Mouse (Mus musculus): ENCODE data around the gene Gm49711.
A peak's percentile ranks its signal among the peaks of the same experiment; 100 is the strongest.
"Not testable (repeated sequence)": the region's sequence is repeated elsewhere in the genome, so short reads cannot be mapped to it uniquely, and the experiment has no call there.

Gene Gm49711

DNA sequence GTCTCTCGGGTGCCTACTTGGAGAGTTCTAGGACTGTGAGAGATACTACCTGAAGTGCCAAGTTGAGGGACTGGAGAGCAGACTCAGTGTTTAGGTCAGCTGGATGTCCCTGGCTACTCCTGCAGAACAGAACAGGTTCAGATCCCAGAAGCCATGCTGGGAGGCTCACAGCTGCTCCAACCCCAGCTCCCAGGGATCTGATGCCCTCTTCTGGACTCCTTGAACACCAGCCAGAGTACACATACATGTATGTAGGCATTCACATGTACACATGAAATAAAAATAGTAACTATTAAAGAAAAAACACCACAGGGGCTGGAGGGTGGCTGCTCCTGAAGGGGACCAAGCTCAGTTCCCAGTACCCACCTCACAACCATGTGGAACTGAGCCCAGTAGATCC is 119.6 kb downstream of the Gm49711 start:
- no peak for DNase-seq (ENCODE audit: low spot score in 2 of 2)

DNA sequence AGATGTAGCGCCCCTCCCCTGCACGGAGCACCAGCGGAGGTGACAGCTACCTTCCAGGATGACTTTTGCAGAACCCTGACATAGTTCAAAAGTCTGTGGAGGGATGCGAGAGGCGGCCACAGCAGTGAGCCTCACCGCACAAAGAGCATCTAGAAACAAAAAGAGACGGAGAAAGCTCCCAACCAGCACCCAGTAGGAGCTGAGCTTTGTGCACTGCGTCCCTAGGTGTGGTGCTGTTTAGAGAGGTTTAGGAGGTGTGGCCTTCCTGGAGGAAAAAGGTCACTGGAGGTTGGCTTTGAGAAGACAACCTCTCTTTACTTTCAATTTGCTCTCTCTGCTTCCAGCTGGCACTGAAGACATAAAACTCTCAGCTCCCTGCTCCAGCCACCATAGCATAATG is 121.2 kb downstream of the Gm49711 start:
- DNase-seq (ENCODE audit: low spot score in 2 of 2), result no peak

DNA sequence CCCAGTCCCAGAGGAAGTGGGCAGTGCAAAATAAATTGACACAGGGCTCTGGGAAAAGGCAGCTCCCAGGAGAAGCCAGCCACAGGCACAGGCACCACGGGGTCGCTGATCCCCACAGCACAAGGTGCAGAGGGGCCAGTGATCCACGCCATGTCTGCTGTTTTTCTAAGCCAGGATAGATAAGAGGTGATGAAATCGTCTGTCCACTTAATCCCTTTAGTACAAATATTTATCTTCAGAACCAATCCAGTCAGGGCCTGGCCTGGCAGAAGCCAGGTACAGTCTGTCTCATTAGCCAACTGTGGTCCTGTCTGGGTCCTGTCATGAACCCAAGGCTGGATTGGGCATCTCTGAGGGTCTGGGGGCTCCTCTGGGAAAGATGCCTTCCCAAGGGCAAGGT is 125.4 kb downstream of the Gm49711 start:
- DNase-seq (ENCODE audit: low spot score in 2 of 2), result no peak

DNA sequence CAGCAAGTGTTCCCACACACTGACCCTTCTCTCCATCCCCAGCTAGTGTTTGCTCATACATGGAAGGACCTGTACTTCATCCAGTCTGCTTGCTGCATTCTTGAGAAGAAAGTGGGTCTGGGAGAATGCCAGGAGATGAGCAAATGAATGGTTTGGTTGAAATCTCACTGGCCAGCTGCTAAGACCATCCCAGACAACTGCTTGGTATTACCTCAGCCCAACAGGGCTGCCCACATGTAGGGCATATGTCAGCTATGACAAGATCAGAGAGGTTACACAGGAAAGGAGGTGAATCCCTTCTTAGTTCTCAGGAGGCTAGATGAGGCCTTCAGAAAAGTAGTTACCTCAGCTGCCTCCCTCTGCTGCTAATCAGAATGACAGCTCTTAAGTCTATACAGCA is 132.5 kb downstream of the Gm49711 start:
- no peak for DNase-seq (ENCODE audit: low spot score in 2 of 2)

DNA sequence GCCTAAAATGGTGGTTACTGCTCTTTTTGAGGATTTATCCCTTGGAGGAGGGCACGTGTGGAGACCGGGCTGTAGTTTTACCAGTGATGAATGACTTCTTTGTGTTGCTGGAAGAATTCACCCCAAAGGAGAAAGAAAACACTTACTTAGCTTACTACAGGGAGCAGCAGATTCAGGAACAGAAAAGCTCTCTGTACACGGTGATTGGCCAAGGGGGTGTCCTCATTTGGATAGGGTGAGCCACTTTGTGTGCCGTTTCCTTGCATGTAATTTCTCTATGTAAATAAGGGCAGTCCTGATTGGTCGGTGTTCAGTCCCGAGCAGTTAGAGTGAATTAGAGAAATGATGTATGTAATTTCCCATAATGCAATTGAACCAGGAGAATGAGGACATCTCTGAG is 137.0 kb downstream of the Gm49711 start:
- no peak for DNase-seq (ENCODE audit: low spot score in 2 of 2)

DNA sequence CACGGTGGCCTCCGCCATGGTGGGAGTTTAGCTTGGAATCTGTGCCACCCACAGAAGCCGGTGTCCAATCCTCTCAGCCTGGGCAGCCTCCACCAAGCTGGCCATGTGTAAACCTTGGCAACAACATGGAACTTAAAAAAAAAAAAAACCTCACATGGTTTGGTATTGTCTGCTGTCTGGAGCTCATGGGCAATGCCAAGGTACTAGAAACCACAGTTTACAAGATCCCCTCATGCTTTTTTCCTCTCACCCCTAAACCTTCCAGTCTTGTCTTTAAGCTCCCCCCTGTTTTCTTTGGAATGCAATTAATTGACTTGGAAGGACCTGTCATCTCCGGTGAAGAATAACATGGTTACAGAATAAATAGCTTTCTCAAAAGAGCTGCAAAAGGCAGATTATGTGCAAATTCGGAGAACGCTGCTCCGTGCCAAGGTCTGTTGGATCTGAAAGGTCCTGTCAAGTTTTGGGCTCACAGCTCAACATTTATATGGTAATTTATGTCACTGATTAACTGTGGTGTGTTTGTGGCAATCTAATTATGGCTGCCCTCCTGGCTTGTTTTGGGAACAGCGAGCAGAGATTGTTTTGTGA is 138.7 kb downstream of the Gm49711 start:
- DNase-seq (ENCODE audit: low spot score in 2 of 2), result no peak

DNA sequence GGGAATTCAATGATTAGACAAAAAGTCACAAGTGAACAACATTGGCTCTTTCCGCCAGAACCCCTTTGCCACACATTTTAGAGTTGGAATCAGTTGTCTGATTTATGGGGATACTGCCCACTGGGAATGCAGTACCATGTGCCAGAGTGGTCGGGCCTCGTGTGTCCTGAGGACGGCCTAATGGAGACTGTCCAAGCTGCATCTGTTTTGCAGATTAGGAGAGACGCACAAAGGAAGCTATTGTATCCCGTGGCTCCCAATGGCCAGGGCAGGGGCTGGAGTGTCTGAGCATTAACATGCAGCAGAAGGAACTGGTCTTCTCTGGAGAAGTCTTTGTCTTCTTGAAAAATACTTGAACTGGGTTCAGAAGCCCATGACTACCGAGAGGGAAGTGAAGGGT is 142.5 kb downstream of the Gm49711 start:
- DNase-seq (ENCODE audit: low spot score in 2 of 2), result peak; percentile 53 to 57

DNA sequence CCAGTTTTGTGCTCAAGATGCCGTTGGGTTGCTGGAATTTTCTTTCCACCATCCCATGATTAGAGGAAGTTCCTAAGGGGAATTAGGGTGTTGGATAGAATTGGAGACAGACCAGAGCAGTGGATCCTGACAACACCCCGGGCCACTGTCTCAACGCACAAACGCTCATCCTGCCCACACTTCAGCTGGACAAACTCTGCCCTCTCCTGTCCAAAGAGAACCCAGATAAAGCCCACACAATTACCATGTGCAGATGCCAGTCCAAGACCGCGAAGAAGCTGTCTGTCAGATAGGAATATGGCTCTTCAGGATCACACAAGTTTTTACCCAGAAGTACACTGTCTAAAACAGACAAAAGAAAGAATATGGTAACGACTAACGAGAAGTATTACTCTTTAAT is 145.5 kb downstream of the Gm49711 start:
- no peak for DNase-seq (ENCODE audit: low spot score in 2 of 2)

DNA sequence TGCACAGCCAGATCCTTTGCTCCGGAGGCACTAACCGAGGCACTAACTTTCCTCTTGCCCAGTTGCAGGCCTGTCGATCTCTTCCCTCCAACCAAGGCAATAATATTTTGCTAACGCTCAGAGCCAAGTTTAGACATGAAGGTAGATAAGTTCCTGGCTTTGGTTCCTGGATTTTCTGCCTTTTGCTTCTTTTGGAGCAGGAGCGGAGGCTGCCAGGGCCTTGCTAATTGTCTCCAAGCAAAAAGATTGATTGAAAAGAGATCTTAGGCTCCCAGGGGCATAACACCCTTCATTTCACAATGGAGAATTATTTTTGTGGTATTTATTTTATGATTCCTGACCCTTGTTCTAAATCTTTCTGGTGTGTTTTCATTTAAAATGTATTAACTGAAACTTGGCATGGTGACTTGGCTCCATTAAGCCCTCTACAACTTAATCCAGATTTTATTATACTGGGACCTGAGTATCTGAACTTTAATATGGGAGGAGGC is 151.2 kb downstream of the Gm49711 start:
- no peak for DNase-seq (ENCODE audit: low spot score in 2 of 2)

DNA sequence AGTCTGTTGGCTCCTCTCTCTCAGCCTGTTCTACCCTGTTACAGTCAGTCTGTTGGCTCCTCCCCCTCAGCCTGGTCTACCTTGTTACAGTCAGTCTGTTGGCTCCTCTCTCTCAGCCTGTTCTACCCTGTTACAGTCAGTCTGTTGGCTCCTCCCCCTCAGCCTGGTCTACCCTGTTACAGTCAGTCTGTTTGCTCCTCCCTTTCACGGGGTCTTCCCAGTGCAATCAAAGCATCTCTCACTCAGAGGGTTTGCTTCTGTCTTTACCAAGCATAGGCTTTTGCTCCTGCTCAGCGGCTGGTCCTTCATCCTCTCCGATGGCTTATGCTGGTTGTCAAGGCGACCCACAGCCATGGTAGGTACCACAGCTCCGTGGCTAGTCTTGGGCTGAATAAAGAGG is 152.2 kb downstream of the Gm49711 start:
- not testable (repeated sequence) for DNase-seq (ENCODE audit: low spot score in 2 of 2)

DNA sequence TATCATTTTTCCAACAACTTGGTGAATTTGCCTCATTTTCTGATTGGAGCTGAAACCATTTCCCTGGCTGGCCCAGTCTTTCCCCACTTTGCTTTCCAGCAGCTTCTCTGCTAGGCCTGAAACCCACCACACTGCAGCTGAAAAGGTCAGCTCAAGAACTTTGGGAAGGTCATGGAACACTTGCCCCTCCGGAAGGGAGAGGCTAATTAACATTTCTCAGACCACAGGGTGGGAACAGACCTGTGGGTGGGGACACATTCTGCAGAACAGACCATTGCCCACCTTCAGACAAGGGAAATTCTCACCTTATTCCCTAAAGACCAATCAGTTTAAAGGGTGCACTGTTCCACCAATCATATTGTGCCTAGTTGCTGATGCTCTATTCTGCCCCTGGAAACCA is 155.8 kb downstream of the Gm49711 start:
- DNase-seq (ENCODE audit: low spot score in 2 of 2), result not testable (repeated sequence)

DNA sequence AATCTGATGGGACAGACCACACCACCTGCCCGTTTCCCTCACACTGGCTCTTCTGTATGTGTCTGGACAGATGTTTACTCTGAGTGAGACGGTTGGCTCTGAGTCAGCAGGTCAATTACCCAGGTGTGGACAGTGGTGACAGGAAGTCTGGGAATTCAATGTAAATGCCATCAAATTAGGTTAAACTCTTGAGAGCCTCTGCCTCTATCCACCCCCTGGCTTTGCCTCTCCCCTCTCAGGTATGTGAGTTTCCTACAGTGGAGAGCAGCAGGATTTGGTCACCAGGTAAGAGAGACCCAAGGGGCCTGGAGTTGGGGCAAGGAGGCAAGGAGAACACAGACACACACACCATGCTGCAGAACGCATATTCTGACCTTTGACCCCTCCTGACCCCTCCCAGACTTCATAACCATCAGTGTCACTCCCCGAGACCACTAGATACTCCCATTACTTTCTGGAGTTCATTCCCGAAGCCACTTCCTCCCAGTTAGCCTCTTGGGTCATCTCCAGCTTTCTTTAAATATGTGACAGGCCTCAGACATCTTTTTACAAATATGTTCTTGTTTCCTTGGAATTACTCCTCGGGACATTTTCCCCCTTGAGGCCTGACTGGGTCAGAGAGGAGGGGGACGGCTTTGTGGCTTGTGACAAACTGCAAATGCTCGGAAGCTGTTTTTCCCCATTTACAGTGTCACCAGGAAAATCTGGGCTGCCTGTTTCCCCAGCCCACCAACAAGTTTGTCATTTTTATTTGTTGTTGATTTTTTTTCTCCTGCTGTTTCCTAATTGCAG is 157.7 kb downstream of the Gm49711 start:
- DNase-seq (ENCODE audit: low spot score in 2 of 2), result no peak

DNA sequence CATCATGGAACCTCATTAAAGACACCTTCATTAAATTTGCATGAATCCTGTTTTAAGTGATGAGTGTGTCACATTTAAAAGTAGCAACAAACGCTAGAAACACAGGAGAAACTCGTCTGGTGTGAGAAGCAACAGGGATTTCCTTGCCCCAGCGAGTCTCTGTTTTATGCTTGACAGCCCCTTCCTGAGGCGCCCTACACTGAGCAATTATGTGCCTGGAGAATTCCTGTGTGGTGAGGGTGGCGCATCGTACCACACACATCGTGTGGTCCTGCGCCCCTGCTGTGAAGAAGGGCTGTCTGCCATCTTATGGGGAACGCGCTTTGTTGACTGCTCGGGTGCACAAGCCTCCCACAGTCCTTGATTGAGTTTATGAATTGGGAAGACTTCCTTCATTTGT is 162.6 kb downstream of the Gm49711 start:
- DNase-seq (ENCODE audit: low spot score in 2 of 2), result no peak

DNA sequence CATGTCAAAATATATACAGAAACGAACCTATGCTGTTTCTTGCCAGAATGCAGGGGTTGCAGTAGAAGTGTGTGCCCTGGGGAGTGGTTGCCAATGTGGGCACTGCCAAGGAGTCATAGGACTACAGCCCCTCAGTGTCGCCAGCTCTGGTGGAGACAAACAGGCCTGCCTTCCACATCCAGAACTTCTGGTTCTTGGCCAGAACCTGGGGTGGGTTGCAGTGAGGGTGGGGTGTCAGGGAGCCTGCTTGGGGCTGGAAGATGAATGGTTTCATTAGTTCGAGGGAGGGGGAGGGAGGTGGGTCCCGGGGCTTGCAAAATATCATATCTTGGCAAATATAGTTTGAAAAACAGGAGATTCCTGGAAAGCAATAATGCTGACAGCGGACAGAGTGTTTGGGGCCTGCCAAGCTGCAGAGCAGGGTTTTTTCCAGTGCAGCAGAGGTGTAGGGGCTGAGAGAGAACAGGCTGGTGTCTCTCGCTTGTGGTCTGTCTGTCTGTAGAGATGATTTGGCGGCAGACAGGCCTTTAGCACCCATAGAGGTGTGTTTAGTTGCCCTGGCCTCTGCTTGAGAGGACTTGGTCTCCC is 170.3 kb downstream of the Gm49711 start:
- no peak for DNase-seq (ENCODE audit: low spot score in 2 of 2)

DNA sequence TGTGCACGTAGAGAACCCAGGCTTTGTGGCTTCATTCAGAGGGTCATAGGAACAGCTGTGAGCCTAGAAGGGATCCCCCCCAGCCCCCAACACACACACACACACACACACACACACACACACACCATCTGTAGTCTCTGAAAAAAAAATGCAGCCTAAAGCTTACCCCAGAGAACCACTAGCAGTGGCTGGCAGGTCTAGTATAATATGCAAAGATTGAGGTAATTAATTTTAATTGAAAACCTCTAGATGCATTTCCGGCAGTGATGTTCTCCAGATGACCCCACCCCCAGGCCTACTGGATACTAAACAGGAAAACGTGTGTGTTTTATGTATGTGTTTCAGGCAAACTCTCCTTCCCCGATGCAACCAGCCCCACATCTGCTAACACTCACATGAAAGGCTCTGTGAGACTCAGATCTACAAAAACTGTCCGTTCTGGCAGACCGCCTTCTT is 172.4 kb downstream of the Gm49711 start:
- no peak for DNase-seq (ENCODE audit: low spot score in 2 of 2)

DNA sequence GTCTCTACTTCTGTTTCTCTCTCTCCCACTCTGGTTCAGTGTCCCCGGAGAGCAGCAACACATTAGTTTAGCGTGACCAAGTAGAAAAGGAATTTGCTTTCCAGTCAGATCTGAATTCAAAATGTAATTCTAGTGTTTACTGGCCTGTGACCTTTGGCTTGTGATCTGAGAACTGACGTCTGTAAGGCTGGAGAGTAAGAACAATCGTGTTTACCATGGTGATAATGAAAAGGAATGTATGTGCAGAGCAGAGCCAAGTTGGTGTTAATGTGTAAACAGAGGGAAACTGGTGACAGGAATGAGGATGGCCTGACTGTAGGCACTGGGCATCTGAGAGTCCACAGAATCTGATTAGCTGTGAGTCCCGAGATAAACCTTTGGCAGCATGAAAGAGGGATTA is 176.4 kb downstream of the Gm49711 start:
- no peak for DNase-seq (ENCODE audit: low spot score in 2 of 2)

DNA sequence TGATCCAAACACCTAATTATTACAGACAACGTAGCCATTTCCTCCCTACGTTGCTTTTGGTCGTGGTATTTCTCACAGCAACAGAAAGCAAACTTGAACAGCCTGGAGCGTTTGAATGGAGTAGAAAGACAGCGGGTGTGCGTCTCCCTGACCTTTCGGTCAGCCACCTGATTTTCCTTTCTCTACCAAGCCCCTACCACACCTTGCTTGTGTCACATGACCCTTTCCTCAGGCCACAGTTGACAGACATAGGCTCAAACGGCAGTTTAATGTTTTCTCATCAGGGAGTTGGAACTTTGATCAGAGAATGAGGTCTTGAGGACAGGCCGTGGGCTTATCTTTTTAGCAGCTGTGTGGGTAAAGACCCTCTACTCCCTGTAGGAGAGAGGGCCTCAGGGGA is 177.1 kb downstream of the Gm49711 start:
- DNase-seq (ENCODE audit: low spot score in 2 of 2), result no peak
